Mouse (Mus musculus): ENCODE results near the gene Hbp1.

The Hbp1 gene

DNA sequence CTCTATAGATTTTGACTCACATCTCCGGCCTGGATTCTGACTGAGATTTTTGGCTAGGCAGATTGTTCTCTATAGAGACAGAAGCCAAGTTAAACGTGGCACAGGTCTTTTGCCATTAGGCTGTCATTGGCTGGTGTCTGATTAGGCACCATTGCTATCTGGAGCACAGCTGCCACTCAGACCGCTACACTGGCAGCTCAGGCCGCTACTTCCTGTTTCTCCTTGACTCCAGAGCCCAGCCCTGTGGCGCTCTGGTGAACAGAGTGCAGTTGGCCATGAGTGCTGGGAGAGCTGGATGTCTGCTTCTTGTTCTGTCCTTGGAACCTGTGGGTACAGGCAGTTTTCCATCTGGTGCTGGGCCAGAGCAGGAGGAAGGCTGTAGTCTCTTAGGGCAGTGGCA is 33.1 kb downstream of the Hbp1 start:
- in situ Hi-C loops (cut with MboI; ENCODE audit: low sequenced_read_pairs): loop anchor here (25.0 kb wide), 1 partner anchor 405 kb away; no protein-coding TSS in a partner anchor

- in situ Hi-C loops (cut with MboI; ENCODE audit: low sequenced_read_pairs): loop anchor here (25.0 kb wide), 1 partner anchor 404 kb away; no protein-coding TSS in a partner anchor
These were observed 33.6 kb downstream of the Hbp1 start for GRCm38 (mm10) chr12:31916691-31917090.

- in situ Hi-C loops (cut with MboI; ENCODE audit: low sequenced_read_pairs): loop anchor here (25.0 kb wide), 1 partner anchor 401 kb away; no protein-coding TSS in a partner anchor
These were observed 36.7 kb downstream of the Hbp1 start for GRCm38 (mm10) chr12:31913614-31914013.

DNA sequence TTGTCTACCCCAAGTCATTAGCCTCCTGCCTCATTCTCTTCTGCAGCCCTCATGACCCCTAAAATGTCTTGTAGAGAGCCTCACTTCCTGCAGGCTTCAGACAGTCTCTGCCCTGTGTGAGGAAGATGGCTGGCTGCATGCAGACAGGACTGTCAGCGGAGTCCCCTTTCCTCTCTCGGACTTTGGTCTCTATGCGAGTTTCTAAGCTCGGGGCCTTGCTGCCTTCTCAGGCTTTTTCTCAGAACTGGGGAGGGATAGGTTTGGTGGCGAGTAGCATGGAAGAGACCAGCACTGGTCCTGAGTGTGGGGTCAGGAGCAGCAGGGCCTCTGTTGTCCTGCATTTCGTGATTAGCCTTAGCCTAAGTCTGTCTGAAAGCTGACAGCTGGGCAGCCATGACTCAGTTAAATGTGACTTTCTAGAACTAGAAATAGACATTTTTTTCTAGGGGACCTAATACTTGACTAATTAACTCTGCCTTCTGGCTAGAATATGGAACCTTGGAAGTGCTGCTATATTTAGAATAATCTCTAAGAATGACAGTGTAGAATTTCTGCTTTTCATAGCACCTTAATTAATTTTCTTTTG is 37.3 kb downstream of the Hbp1 start:
- in situ Hi-C loops (cut with MboI; ENCODE audit: low sequenced_read_pairs): loop anchor here (25.0 kb wide), 1 partner anchor 401 kb away; no protein-coding TSS in a partner anchor

- in situ Hi-C loops (cut with MboI; ENCODE audit: low sequenced_read_pairs): loop anchor here (25.0 kb wide), 1 partner anchor 395 kb away; no protein-coding TSS in a partner anchor
These were observed 42.9 kb downstream of the Hbp1 start for GRCm38 (mm10) chr12:31907436-31907835.

DNA sequence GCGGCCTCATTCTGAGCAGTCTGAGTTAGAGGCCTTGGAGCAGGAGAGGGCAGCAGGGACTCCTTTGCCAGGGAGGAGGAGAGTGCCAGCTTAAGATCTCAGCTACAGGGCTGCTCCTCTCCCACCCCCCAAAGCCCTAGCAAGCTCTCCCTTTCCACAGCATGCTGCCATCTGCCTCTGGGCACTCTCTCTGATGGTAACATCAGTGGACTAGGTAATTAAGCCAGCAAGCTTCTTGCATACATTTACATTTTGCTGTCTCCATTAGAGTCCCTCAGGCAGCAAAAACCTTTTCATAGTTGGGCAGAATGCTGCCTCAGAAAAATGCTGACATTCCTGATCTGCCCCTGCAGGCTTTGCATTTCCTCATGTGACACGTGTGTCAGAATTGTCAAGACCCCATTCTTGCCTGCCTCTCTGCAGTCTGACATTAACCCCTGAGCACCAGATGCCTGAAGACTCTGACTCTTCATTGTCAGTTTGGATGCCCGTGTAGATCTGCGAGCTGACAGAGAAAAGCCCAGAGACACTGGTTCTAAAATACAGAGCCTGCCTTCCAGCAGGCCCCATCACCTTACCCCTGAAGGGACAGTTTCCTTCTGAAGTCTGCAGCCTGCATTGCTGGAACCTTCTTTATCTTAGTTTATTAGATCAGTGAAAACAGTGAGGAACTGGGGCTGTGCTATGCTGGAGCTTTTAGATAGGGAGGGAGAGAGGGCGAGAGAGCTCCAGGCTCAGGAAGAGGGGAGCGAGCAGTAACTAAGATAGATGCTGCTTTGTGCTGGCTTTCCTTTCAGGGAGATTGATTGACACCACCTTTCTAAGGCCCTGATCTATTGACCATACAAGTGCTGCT is 44.4 kb downstream of the Hbp1 start:
- in situ Hi-C loops (cut with MboI; ENCODE audit: low sequenced_read_pairs): loop anchor here (25.0 kb wide), 1 partner anchor 394 kb away; no protein-coding TSS in a partner anchor

DNA sequence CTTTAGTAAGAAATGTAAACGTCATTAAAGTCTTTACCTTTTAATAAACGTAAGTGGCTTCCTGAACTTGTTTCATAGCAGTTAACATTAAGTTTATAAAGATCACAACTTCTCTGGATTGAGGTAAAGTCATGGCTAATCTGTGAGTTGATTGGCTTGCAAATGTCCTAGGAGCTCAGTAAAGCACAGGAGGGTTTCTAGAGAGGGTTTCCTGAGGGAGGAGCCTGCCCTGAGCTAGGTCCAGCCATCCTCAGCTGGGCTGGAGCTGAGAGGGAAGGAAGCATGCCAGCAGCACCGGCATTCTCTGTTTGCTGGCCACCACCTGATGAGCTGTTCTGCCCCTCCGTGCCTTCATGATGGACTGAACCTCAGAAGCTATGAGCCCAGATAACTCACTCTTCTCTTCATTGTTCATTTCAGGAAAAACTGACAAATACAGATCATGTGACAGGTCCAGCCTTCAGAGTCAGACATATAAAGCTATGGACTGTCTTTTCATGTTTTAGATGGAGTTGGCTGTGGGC is 49.9 kb downstream of the Hbp1 start:
- in situ Hi-C loops (cut with MboI; ENCODE audit: low sequenced_read_pairs): loop anchor here (25.0 kb wide), 1 partner anchor 388 kb away; no protein-coding TSS in a partner anchor

DNA sequence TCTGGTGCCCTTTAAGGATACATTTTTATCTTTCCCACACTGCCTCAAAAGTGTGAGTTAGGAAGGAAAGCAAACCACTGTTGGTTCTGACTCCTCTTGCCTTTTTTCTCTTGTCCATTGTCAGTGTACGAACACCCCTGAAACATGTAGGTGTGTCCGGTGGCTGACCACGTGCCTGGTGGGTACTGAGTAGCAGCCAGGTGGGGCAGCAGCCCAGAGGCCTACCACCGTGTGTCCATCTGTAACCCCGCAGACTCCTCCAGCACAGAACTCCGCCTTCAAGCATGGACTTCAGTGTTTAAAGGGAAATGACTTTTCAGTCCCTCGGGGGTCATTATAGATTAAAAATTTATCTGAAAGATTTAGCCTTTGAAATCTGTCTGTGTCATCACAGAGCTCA is 52.9 kb downstream of the Hbp1 start:
- in situ Hi-C loops (cut with MboI; ENCODE audit: low sequenced_read_pairs): no loop called here

- in situ Hi-C loops (cut with MboI; ENCODE audit: low sequenced_read_pairs): no loop called here
These were observed 53.3 kb downstream of the Hbp1 start for GRCm38 (mm10) chr12:31896986-31897385.

- in situ Hi-C loops (cut with MboI; ENCODE audit: low sequenced_read_pairs): no loop called here
These were observed 54.0 kb downstream of the Hbp1 start for GRCm38 (mm10) chr12:31896295-31896694.

GRCm38 (mm10) chr12:31895888-31896287 is 54.4 kb downstream of the Hbp1 start:
- in situ Hi-C loops (cut with MboI; ENCODE audit: low sequenced_read_pairs): no loop called here

DNA sequence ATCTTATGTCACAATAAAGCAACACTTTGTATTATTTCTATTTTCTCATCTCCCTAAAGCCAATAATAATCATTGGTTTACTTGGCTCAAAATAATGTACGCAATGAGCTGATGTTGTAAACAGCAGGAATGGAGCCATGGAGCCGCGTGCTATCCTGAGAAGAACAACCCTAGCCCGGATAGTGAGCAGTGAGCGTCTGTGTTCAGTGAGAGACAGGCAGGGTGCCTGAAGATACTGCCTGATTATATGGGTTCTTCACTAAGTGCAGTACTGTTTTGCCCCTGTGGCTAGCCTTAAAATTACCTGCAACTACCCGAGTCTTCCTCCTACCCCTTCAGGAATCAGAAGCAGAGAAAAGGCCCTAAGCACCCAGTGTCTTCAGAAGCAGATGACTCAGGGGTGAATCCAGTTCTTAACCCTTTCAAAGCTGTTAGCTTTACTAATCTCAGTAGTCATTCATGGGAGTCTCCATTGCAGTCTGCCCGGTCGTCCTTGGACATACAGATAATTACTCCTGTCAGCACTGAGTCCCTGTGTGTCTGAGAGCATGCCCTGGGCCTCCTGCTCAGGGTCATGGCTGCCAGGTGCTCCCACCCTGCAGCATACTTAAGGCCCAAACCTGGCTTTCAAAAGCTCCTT is 55.1 kb downstream of the Hbp1 start:
- in situ Hi-C loops (cut with MboI; ENCODE audit: low sequenced_read_pairs): no loop called here

GRCm38 (mm10) chr12:31892771-31893170 is 57.6 kb downstream of the Hbp1 start:
- in situ Hi-C loops (cut with MboI; ENCODE audit: low sequenced_read_pairs): no loop called here

DNA sequence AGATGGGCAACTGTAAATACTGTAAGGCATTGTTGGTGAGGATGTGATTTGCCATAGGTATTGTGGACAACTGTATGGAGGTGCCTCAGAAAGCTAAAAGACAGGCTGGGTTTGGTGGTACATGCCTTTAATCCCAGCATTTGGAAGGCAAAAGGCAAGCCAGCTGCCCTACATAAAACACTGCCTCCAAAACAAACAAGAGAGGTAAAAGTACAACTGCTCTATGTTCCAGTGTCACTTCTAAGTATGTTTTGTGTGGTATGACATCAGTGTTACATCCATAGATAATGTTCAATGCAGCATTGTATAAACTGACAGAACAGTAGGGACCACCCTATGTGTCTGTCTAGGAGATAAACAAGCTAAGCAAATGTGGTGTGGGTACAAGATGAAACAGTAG is 58.3 kb downstream of the Hbp1 start:
- in situ Hi-C loops (cut with MboI; ENCODE audit: low sequenced_read_pairs): no loop called here

DNA sequence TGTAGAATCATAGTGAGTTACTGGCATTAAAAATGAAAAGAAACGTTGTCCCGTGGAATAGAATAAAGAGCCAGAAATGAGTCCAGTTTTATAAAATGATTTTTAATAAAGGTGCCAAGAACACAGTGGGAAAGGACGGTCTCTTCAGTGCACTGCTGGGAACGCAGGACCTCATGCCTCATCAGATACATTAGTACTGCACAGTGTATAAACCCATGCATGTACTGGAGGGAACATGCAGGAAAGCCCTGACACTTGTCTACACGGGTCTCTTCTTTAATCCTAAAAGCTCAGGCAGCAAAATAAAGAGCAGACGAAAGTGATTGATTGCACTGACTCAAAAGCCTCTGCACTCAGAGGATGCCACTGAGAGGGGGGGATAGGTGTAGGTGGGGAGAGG is 59.6 kb downstream of the Hbp1 start:
- in situ Hi-C loops (cut with MboI; ENCODE audit: low sequenced_read_pairs): no loop called here

DNA sequence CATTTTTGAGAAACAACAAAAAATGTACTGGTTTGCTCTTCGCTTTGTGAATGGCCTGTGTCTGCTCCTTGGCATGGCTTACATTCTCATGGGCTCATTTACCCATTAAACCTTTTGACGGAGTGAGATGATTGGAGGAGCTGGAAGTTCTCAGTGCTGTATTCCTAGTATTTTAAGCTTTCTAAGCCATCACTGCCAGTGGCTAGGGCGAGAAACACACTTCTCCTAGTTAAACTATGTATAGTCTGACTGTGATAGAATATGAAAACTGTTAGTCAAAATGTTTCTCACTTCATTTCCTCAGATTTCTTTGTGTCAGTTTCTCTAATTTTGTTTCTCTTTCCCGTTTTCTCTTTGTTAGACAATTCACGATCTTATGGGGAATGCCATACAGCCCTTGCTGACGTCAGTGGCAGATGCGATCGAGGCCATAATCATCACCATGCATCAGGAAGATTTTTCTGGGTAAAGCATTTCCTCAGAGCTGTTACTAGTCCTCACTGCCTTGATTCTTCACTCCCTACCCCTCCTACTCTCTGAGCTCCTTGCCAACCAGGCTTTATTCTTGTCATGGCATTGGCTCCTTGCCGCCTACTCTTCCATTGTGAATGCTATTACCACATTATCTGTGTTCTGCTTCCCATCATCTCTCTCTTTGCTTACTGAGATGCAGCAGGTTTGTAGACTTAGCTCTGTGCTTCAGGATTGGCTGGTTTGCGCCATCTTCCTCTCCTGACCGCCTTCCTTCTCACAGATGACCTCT is 64.3 kb downstream of the Hbp1 start:
- in situ Hi-C loops (cut with MboI; ENCODE audit: low sequenced_read_pairs): no loop called here

DNA sequence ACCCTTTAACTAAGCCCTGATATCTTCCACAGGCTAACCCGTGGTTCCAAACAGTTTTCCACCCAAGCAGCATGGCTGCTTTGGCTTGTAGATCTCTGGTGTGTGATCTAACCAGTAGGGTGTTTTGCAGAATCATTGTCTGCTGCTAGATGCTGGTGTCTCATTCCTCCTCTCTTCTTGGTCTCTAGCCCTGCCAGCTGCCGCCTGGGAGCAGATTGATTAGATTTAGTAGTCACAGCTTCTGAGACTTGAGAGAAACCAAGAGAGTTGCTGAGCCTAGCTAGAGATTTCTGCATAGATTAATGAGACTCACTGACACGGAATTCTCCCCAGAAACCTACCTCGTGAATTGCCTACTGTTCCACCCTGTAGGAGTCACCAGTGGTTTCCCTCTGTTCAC is 65.3 kb downstream of the Hbp1 start:
- in situ Hi-C loops (cut with MboI; ENCODE audit: low sequenced_read_pairs): no loop called here

DNA sequence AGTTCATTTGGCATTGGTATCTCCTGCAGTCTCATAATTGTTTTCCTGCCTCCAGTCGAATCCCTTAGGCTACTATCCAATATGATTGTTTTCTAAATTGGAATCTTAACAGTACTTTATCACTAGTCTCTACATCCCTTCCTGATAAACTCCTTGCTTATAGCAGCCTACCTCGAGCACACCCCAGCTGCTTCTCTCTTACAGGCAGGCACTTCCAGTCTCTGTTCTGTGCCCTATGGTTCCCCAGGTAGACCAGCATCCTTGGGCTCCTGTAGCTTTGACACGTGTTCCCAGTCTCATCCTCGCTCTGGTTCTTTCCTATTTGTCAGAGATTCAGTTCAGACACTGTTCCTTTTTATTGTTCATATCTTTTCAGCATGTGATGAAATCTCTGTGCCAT is 66.0 kb downstream of the Hbp1 start:
- in situ Hi-C loops (cut with MboI; ENCODE audit: low sequenced_read_pairs): no loop called here

- in situ Hi-C loops (cut with MboI; ENCODE audit: low sequenced_read_pairs): no loop called here
These were observed 67.6 kb downstream of the Hbp1 start for GRCm38 (mm10) chr12:31882736-31883135.

GRCm38 (mm10) chr12:31876775-31877174 is 73.6 kb downstream of the Hbp1 start:
- in situ Hi-C loops (cut with MboI; ENCODE audit: low sequenced_read_pairs): no loop called here

Measured in CH12F3 (cell line).